9 mouse cellular contexts compared by ENCODE assay signal in the genomic region with DNA sequence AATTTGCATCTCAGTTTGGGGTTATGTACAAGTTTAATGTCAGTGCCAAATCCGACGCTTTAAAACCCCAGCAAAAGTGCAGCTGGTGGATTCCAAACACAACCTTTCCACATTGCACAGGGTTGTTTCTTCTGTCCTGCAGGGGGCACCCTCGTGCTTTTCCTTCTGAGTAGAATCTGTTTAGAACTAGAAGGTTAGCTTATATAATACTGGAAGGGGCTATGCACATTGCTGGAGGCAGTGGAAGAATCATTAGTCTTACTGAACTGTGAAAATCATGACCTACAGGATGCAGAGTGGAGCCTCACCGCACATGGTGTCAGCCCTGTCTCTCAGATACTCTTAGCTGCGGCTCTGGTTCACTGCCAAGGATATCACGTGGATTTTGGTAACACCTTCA. TPM values are rescaled to one million over a fixed set of nuclear protein-coding genes. Genes with fewer than 3 reads are reported as not detected.
DNase-seq lines count a peak whose midpoint lies in the region; ATAC-seq and TF ChIP-seq lines count a peak whose summit lies in the region.
"Had no signal": no experiment of that assay in that cellular context is flagged by ENCODE, and none has a peak within 500 bp of the region (broad histone marks: within the 10 kb centered on the region; RNA-seq: fewer than 3 reads in every experiment).

No protein-coding gene starts in this region.

- TF ChIP-seq POLR2A in bone marrow macrophage, adult 2 months (IDR thresholded peaks at IDR 0.05; ENCODE audit: borderline replicate concordance, low read depth, low read length): no peak

- no peak for ATAC-seq in heart, embryonic 12.5 days (ENCODE audit: insufficient number of reproducible peaks, low FRiP score)
- ATAC-seq in monocyte, adult 5-6 weeks (replicated peaks; ENCODE audit: insufficient number of reproducible peaks, low FRiP score, low TSS enrichment, poor library complexity, severe bottlenecking): peak; percentile 42; the same call in 1 of the 2 replicates

- H3K27me3 ChIP-seq in heart, embryonic 12.5 days (replicated peaks): no peaks in the 10 kb centered on the region
- H3K27me3 ChIP-seq: megakaryocyte, embryonic 14.5 days had no signal

- 52% methylated on average over 6 of the region's 6 CpGs for WGBS in heart, embryonic 12.5 days

- DNase-seq in heart, adult 11 months: peak; percentile 89
- peak; percentile 89 for DNase-seq in CD4-positive, CD25-positive, alpha-beta regulatory T cell, adult 2 months (ENCODE audit: low read depth, low spot score)
- DNase-seq in gastrocnemius, postnatal 10 days: peak; percentile 72
- DNase-seq in layer of hippocampus, postnatal 36 days: peak; percentile 52 to 64
- DNase-seq in testis, postnatal 14 days (ENCODE audit: low spot score): peak; percentile 44

- H3K27ac ChIP-seq in heart, embryonic 12.5 days (ENCODE audit: poor library complexity, severe bottlenecking): no peak overlapping the region
- no peak overlapping the region for H3K27ac ChIP-seq in bone marrow macrophage, adult 2 months (ENCODE audit: insufficient read depth, low read depth, low read length)

- peaks cover 6% of the 10 kb centered on the region; the same call in 1 of the 2 replicates for H3K4me1 ChIP-seq in heart, embryonic 12.5 days (replicated peaks)
- peaks cover 8% of the 10 kb centered on the region for H3K4me1 ChIP-seq in bone marrow macrophage, adult 2 months (ENCODE audit: control insufficient read depth, insufficient read depth, low read length)

- no peak overlapping the region for H3K4me3 ChIP-seq in heart, embryonic 12.5 days
- no peak overlapping the region for H3K4me3 ChIP-seq in bone marrow macrophage, adult 2 months (ENCODE audit: insufficient read depth, low read length)
- H3K4me3 ChIP-seq: megakaryocyte, embryonic 14.5 days had no signal

- H3K9me3 ChIP-seq in heart, embryonic 12.5 days (replicated peaks): no peaks in the 10 kb centered on the region
- H3K9me3 ChIP-seq: megakaryocyte, embryonic 14.5 days had no signal

- H3K9ac ChIP-seq in heart, embryonic 12.5 days: no peak overlapping the region

- H3K36me3 ChIP-seq in heart, embryonic 12.5 days: no peaks in the 10 kb centered on the region

- TF ChIP-seq CTCF in bone marrow macrophage, adult 2 months (IDR thresholded peaks at IDR 0.05; ENCODE audit: low read depth, low read length): peak; percentile 60

- H3K4me2 ChIP-seq in heart, embryonic 12.5 days: no peak overlapping the region

RNA-seq across cellular contexts. Expression of a gene that starts 49.3 kb away (rescaled TPM):
- polyA plus RNA-seq in heart, embryonic 12.5 days (2016; fragmentation: Nextera tagmentation; extraction: Ambion mirVana): 0.17 and 0.19 TPM in 2 replicates
- polyA plus RNA-seq in bone marrow macrophage, adult 2 months (2012; ENCODE audit: insufficient read depth, insufficient read length, missing spikeins): 1.4 and 1.5 TPM in 2 replicates
- total RNA-seq in gastrocnemius, postnatal 10 days (2021): 1 to 10 TPM; 1.8 to 3.1 TPM
- under 1 TPM; 0.07 to 0.08 TPM for total RNA-seq in layer of hippocampus, postnatal 36 days (2021)
- 3.8 to 19.9 TPM (median 18.4 TPM) in 3 replicates for total RNA-seq in monocyte, adult 5-6 weeks (2017)

RNA-seq across cellular contexts. Expression of a gene that starts 55.7 kb away (rescaled TPM):
- polyA plus RNA-seq in heart, embryonic 12.5 days (2016; fragmentation: Nextera tagmentation; extraction: Ambion mirVana): 3.6 and 3.7 TPM in 2 replicates
- 0.46 and 0.75 TPM in 2 replicates for polyA plus RNA-seq in bone marrow macrophage, adult 2 months (2012; ENCODE audit: insufficient read depth, insufficient read length, missing spikeins)
- total RNA-seq in gastrocnemius, postnatal 10 days (2021): 1 to 10 TPM; 5.9 to 6.4 TPM
- under 1 TPM; 0.42 to 0.61 TPM for total RNA-seq in layer of hippocampus, postnatal 36 days (2021)
- 0.57 to 1.9 TPM (median 1.2 TPM) in 3 replicates for total RNA-seq in monocyte, adult 5-6 weeks (2017)
